Mouse (Mus musculus) frontal cortex, postnatal 14 days (tissue): ENCODE results near the gene Gdpd5.
"Not testable (repeated sequence)": the region's sequence is repeated elsewhere in the genome, so short reads cannot be mapped to it uniquely, and the experiment has no call there.

Experiments
- DNase-seq, 2 experiments: peaks; one replicate each; pipeline ENCODE4 v3.0.0; 2022; ENCODE audit warnings: low spot score in 2 of 2

The Gdpd5 gene

GRCm38 (mm10) chr7:99365069-99365468 lies 16.1 kb upstream of the Gdpd5 start:
- DNase-seq = peak in 1 of 2 experiments; percentile 72

GRCm38 (mm10) chr7:99366716-99367115 lies 14.5 kb upstream of the Gdpd5 start:
- no peak for DNase-seq

- not testable (repeated sequence) for DNase-seq
Measured at GRCm38 (mm10) chr7:99374325-99374724, 6.9 kb upstream of the Gdpd5 start.

- peak in 1 of 2 experiments; percentile 78 for DNase-seq
Measured at GRCm38 (mm10) chr7:99375455-99375854, 5.8 kb upstream of the Gdpd5 start.

- DNase-seq = no peak
Measured at GRCm38 (mm10) chr7:99378870-99379269, 2.3 kb upstream of the Gdpd5 start.

- peak in 1 of 2 experiments; percentile 44 for DNase-seq
Measured at GRCm38 (mm10) chr7:99380491-99381213, 562 bp upstream of the Gdpd5 start.

GRCm38 (mm10) chr7:99382088-99383000 lies 1.1 kb downstream of the Gdpd5 start:
- no peak for DNase-seq

- DNase-seq = no peak
Measured at GRCm38 (mm10) chr7:99383246-99383645, 2.0 kb downstream of the Gdpd5 start.

- no peak for DNase-seq
Measured at GRCm38 (mm10) chr7:99384101-99384611, 2.9 kb downstream of the Gdpd5 start.

- no peak for DNase-seq
Measured at GRCm38 (mm10) chr7:99386030-99386429, 4.8 kb downstream of the Gdpd5 start.

- no peak for DNase-seq
Measured at GRCm38 (mm10) chr7:99386811-99387210, 5.6 kb downstream of the Gdpd5 start.

- DNase-seq = no peak
Measured at GRCm38 (mm10) chr7:99387356-99387755, 6.1 kb downstream of the Gdpd5 start.

GRCm38 (mm10) chr7:99390559-99390958 lies 9.3 kb downstream of the Gdpd5 start:
- no peak for DNase-seq

GRCm38 (mm10) chr7:99392696-99393095 lies 11.5 kb downstream of the Gdpd5 start:
- no peak for DNase-seq

GRCm38 (mm10) chr7:99393711-99394325 lies 12.6 kb downstream of the Gdpd5 start:
- DNase-seq = no peak

- no peak for DNase-seq
Measured at GRCm38 (mm10) chr7:99395385-99395784, 14.2 kb downstream of the Gdpd5 start.

- no peak for DNase-seq
Measured at GRCm38 (mm10) chr7:99395908-99396616, 14.8 kb downstream of the Gdpd5 start.

- DNase-seq = no peak
Measured at GRCm38 (mm10) chr7:99396994-99397659, 15.9 kb downstream of the Gdpd5 start.

- DNase-seq = no peak
Measured at GRCm38 (mm10) chr7:99401373-99401772, 20.2 kb downstream of the Gdpd5 start.

GRCm38 (mm10) chr7:99402477-99402876 lies 21.3 kb downstream of the Gdpd5 start:
- no peak for DNase-seq

- DNase-seq = no peak
Measured at GRCm38 (mm10) chr7:99403254-99403653, 22.0 kb downstream of the Gdpd5 start.
